ENCODE assay signal across 16 mouse cellular contexts in genomic region chr6:17942344-17942743, GRCm38 (mm10).
DNase-seq lines count a peak whose midpoint lies in the region; ATAC-seq and TF ChIP-seq lines count a peak whose summit lies in the region.
"Had no signal": no experiment of that assay in that cellular context is flagged by ENCODE, and none has a peak within 500 bp of the region (broad histone marks: within the 10 kb centered on the region; RNA-seq: fewer than 3 reads in every experiment).

No protein-coding gene starts in this region.

- ATAC-seq in hindbrain, postnatal 0 days = no peak
- ATAC-seq in lung, embryonic 15.5 days (ENCODE audit: borderline replicate concordance, extremely low read depth, low FRiP score, low TSS enrichment) = peak; percentile 81
- 0 out of 2 replicates have a peak, but pooled peaks have one; percentile 18 for ATAC-seq in hindbrain, embryonic 13.5 days (ENCODE audit: low FRiP score)
- peak; percentile 49 for ATAC-seq in liver, embryonic 16.5 days (ENCODE audit: low read depth)

- H3K36me3 ChIP-seq in hindbrain, embryonic 10.5 days = peaks cover 23% of the 10 kb centered on the region
- peaks cover 15% of the 10 kb centered on the region; the same call in 1 of the 2 replicates for H3K36me3 ChIP-seq in hindbrain, postnatal 0 days (ENCODE audit: insufficient read depth, low read length)
- no peaks in the 10 kb centered on the region for H3K36me3 ChIP-seq in lung, embryonic 15.5 days
- peaks cover 42% of the 10 kb centered on the region for H3K36me3 ChIP-seq in hindbrain, embryonic 13.5 days
- no peaks in the 10 kb centered on the region for H3K36me3 ChIP-seq in liver, embryonic 16.5 days (ENCODE audit: control insufficient read depth, insufficient read depth)
- H3K36me3 ChIP-seq: embryonic facial prominence, embryonic 15.5 days had no signal

- no peak overlapping the region for H3K4me3 ChIP-seq in hindbrain, embryonic 10.5 days
- no peak overlapping the region for H3K4me3 ChIP-seq in hindbrain, postnatal 0 days (ENCODE audit: low read length)
- no peak overlapping the region for H3K4me3 ChIP-seq in lung, embryonic 15.5 days
- no peak overlapping the region for H3K4me3 ChIP-seq in hindbrain, embryonic 13.5 days
- H3K4me3 ChIP-seq in liver, embryonic 16.5 days (ENCODE audit: low read depth, low read length) = no peak overlapping the region
- H3K4me3 ChIP-seq: embryonic facial prominence, embryonic 15.5 days; limb, embryonic 15.5 days; neural tube, embryonic 13.5 days had no signal

- TF ChIP-seq CTCF in hindbrain, postnatal 0 days (IDR thresholded peaks at IDR 0.05; ENCODE audit: low read depth) = no peak

- WGBS in hindbrain, embryonic 10.5 days = 43% methylated on average over 7 of the region's 7 CpGs
- WGBS in hindbrain, postnatal 0 days = 40% methylated on average over 7 of the region's 7 CpGs
- WGBS in lung, embryonic 15.5 days = 35% methylated on average over 7 of the region's 7 CpGs
- 42% methylated on average over 7 of the region's 7 CpGs for WGBS in hindbrain, embryonic 13.5 days
- 45% methylated on average over 7 of the region's 7 CpGs for WGBS in liver, embryonic 16.5 days (ENCODE audit: insufficient replicate concordance)

- peaks cover 24% of the 10 kb centered on the region for H3K4me1 ChIP-seq in hindbrain, embryonic 10.5 days (replicated peaks)
- 0 out of 2 replicates have a peak, but pooled peaks cover 4% of the 10 kb centered on the region for H3K4me1 ChIP-seq in hindbrain, postnatal 0 days (ENCODE audit: insufficient read depth, low read length)
- H3K4me1 ChIP-seq in lung, embryonic 15.5 days = peaks cover 40% of the 10 kb centered on the region
- peaks cover 11% of the 10 kb centered on the region for H3K4me1 ChIP-seq in hindbrain, embryonic 13.5 days (replicated peaks)
- H3K4me1 ChIP-seq in liver, embryonic 16.5 days (ENCODE audit: control insufficient read depth, low read depth, low read length) = peaks cover 3% of the 10 kb centered on the region; the same call in 1 of the 2 replicates
- H3K4me1 ChIP-seq: embryonic facial prominence, embryonic 15.5 days had no signal

- no peak overlapping the region for H3K4me2 ChIP-seq in hindbrain, postnatal 0 days (ENCODE audit: low read depth, low read length)
- no peak overlapping the region for H3K4me2 ChIP-seq in lung, embryonic 15.5 days
- H3K4me2 ChIP-seq in hindbrain, embryonic 13.5 days = no peak overlapping the region
- H3K4me2 ChIP-seq in liver, embryonic 16.5 days (ENCODE audit: low read depth, low read length) = no peak overlapping the region
- H3K4me2 ChIP-seq: embryonic facial prominence, embryonic 15.5 days; heart, embryonic 11.5 days; limb, embryonic 15.5 days; neural tube, embryonic 13.5 days had no signal

- no peak overlapping the region for H3K9ac ChIP-seq in hindbrain, postnatal 0 days (replicated peaks; ENCODE audit: low read length)
- H3K9ac ChIP-seq in lung, embryonic 15.5 days = no peak overlapping the region
- H3K9ac ChIP-seq in hindbrain, embryonic 13.5 days = no peak overlapping the region
- H3K9ac ChIP-seq in liver, embryonic 16.5 days (ENCODE audit: low read depth, low read length) = no peak overlapping the region
- H3K9ac ChIP-seq: embryonic facial prominence, embryonic 15.5 days; limb, embryonic 15.5 days; neural tube, embryonic 13.5 days had no signal

- H3K9me3 ChIP-seq in hindbrain, embryonic 10.5 days = no peaks in the 10 kb centered on the region
- no peaks in the 10 kb centered on the region for H3K9me3 ChIP-seq in hindbrain, postnatal 0 days (ENCODE audit: low read length)
- H3K9me3 ChIP-seq in lung, embryonic 15.5 days = no peaks in the 10 kb centered on the region
- no peaks in the 10 kb centered on the region for H3K9me3 ChIP-seq in hindbrain, embryonic 13.5 days
- H3K9me3 ChIP-seq in liver, embryonic 16.5 days (replicated peaks; ENCODE audit: control insufficient read depth, low read length) = no peaks in the 10 kb centered on the region
- H3K9me3 ChIP-seq: embryonic facial prominence, embryonic 15.5 days; limb, embryonic 15.5 days; neural tube, embryonic 13.5 days had no signal

- peak; percentile 16 for DNase-seq in hindbrain, embryonic 10.5 days (ENCODE audit: low spot score)
- DNase-seq in hindbrain, postnatal 0 days (ENCODE audit: low spot score) = no peak
- no peak for DNase-seq in lung, postnatal 25 days (ENCODE audit: low spot score)
- no peak for DNase-seq in right cerebral cortex, postnatal 36 days (ENCODE audit: low spot score in 2 of 2)
- DNase-seq: cerebellum, adult 9-11 months; kidney, adult 18-20 months; midbrain, embryonic 14.5 days; thymus, postnatal 14 days had no signal

- H3K27me3 ChIP-seq in hindbrain, embryonic 10.5 days (ENCODE audit: insufficient read depth, poor library complexity, severe bottlenecking) = no peaks in the 10 kb centered on the region
- no peaks in the 10 kb centered on the region for H3K27me3 ChIP-seq in hindbrain, postnatal 0 days (ENCODE audit: insufficient read depth, low read length)
- H3K27me3 ChIP-seq in lung, embryonic 15.5 days = no peaks in the 10 kb centered on the region
- no peaks in the 10 kb centered on the region for H3K27me3 ChIP-seq in hindbrain, embryonic 13.5 days
- no peaks in the 10 kb centered on the region for H3K27me3 ChIP-seq in liver, embryonic 16.5 days (ENCODE audit: control insufficient read depth, insufficient read depth, low read depth, low read length)
- H3K27me3 ChIP-seq: embryonic facial prominence, embryonic 15.5 days; limb, embryonic 15.5 days; neural tube, embryonic 13.5 days had no signal

- peak overlapping the region; percentile 23; the same call in 1 of the 2 replicates for H3K27ac ChIP-seq in hindbrain, embryonic 10.5 days
- no peak overlapping the region for H3K27ac ChIP-seq in hindbrain, postnatal 0 days
- peak overlapping the region; percentile 73 for H3K27ac ChIP-seq in lung, embryonic 15.5 days
- peak overlapping the region; percentile 26; the same call in 1 of the 2 replicates for H3K27ac ChIP-seq in hindbrain, embryonic 13.5 days
- no peak overlapping the region for H3K27ac ChIP-seq in liver, embryonic 16.5 days (ENCODE audit: low read length)
- H3K27ac ChIP-seq: embryonic facial prominence, embryonic 15.5 days; kidney, postnatal 0 days; limb, embryonic 15.5 days; neural tube, embryonic 13.5 days had no signal

Comparison
In these comparisons a context has a peak if more than half of its experiments do, and no peak if none do; other contexts are left out.
1. H3K27ac ChIP-seq: peak in hindbrain, embryonic 10.5 days (single experiment), lung, embryonic 15.5 days (single experiment) and hindbrain, embryonic 13.5 days (single experiment); none in hindbrain, postnatal 0 days (single experiment) and liver, embryonic 16.5 days (single experiment).